Mouse (Mus musculus) natural killer cell, adult 2 months (primary cell): Measurements from ENCODE around the gene Mmrn1.

Experiments used
- DNase-seq, 2 experiments: peaks; one replicate each; pipeline ENCODE4 v3.0.0; 2022; ENCODE audit warnings: low spot score in 2 of 2

Mmrn1 gene

GRCm38 (mm10) chr6:60993386-60994108 is 68.8 kb downstream of the Mmrn1 start:
- DNase-seq = no peak

- no peak for DNase-seq
Observed at GRCm38 (mm10) chr6:60994114-60994513, 69.3 kb downstream of the Mmrn1 start.

GRCm38 (mm10) chr6:60994521-60994920 is 69.7 kb downstream of the Mmrn1 start:
- DNase-seq = no peak

- no peak for DNase-seq
Observed at GRCm38 (mm10) chr6:60995596-60995995, 70.8 kb downstream of the Mmrn1 start.

- no peak for DNase-seq
Observed at GRCm38 (mm10) chr6:60996328-60996727, 71.6 kb downstream of the Mmrn1 start.

- DNase-seq = no peak
Observed at GRCm38 (mm10) chr6:61001003-61001790, 76.4 kb downstream of the Mmrn1 start.

GRCm38 (mm10) chr6:61003916-61004765 is 79.4 kb downstream of the Mmrn1 start:
- DNase-seq = no peak

GRCm38 (mm10) chr6:61013780-61014179 is 89.0 kb downstream of the Mmrn1 start:
- DNase-seq = no peak

GRCm38 (mm10) chr6:61019689-61020088 is 94.9 kb downstream of the Mmrn1 start:
- no peak for DNase-seq

- no peak for DNase-seq
Observed at GRCm38 (mm10) chr6:61020995-61021394, 96.2 kb downstream of the Mmrn1 start.

- no peak for DNase-seq
Observed at GRCm38 (mm10) chr6:61033251-61033650, 108.5 kb downstream of the Mmrn1 start.
